16 mouse cellular contexts compared by ENCODE assay signal in genomic region chr11:72948254-72948653, GRCm38 (mm10).
"Had no signal": no experiment of that assay in that cellular context is flagged by ENCODE, and none has a peak within 500 bp of the region (broad histone marks: within the 10 kb centered on the region; RNA-seq: fewer than 3 reads in every experiment).

No protein-coding gene starts in this region.

- H3K9ac ChIP-seq: limb, embryonic 12.5 days; liver, embryonic 14.5 days; midbrain, embryonic 12.5 days; neural tube, embryonic 13.5 days; stomach, embryonic 15.5 days had no signal

- ATAC-seq: midbrain, embryonic 16.5 days had no signal

- H3K27me3 ChIP-seq: limb, embryonic 12.5 days; neural tube, embryonic 13.5 days; stomach, embryonic 15.5 days had no signal

- H3K27ac ChIP-seq: kidney, postnatal 0 days; limb, embryonic 12.5 days; liver, embryonic 14.5 days; midbrain, embryonic 12.5 days; neural tube, embryonic 13.5 days; stomach, embryonic 15.5 days had no signal

- DNase-seq: kidney, adult 11 months; kidney, adult 9 months; kidney, postnatal 36 days; layer of hippocampus, adult 9-11 months; liver; lung, adult 18-20 months; retina, postnatal 1 day; right cerebral cortex, postnatal 14 days; thymus, postnatal 25 days had no signal

- H3K36me3 ChIP-seq: limb, embryonic 12.5 days; midbrain, embryonic 12.5 days; neural tube, embryonic 13.5 days; stomach, embryonic 15.5 days had no signal

- H3K4me2 ChIP-seq: limb, embryonic 12.5 days; midbrain, embryonic 12.5 days; neural tube, embryonic 13.5 days; stomach, embryonic 15.5 days had no signal

- H3K4me3 ChIP-seq: limb, embryonic 12.5 days; midbrain, embryonic 12.5 days; neural tube, embryonic 13.5 days; stomach, embryonic 15.5 days had no signal

- H3K9me3 ChIP-seq: neural tube, embryonic 13.5 days; stomach, embryonic 15.5 days had no signal

- H3K4me1 ChIP-seq: midbrain, embryonic 12.5 days had no signal
